Mouse (Mus musculus): ENCODE measurements around the gene Eya3. TPM values are rescaled to one million over a fixed set of nuclear protein-coding genes. Genes with fewer than 3 reads are reported as not detected.

The Eya3 gene
- polyA plus RNA-seq, 1 experiment from 2014 or later = 17.6 TPM

DNA sequence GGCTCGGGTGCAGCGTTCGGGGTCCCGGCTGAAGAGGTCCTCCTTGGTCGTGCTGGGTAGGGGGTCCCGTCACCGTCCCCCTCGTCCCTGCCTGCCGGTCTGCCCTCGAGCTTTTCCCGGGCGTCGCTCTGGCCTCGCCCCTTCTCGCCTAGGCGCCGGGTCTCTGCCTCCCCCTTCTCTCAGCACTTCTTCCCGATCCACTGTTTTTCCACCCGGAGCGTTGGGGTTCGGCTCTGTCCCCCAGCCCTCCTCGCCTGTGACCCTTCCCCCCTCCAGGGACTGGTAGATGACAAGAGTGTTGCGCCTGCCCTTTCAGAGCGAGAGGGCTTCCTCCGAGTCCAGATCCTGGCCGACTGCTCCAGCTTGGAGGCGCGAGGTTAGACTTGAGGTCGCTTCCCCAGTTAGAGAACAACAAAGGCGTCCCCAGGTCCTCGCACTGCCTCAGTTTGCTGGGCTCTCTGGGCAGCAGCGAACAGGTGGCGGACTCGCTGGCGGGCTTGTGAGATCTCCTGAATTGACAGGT is 465 bp downstream of the Eya3 start:
- ATAC-seq = peak; percentile 60
- H3K27me3 ChIP-seq = no peaks in the 10 kb centered on the region
- no peak for TF ChIP-seq CTCF (IDR thresholded peaks at IDR 0.05)
- in situ Hi-C loops (cut with MboI; ENCODE audit: low pct_unique_long_range_greater_than_20kb) = loop anchor here (5.0 kb wide), 1 partner anchor 92 kb away; no protein-coding TSS in a partner anchor
- CTCF ChIA-PET = no interaction called here
- no peak for DNase-seq (ENCODE audit: low read depth, low spot score)
- POLR2A ChIA-PET = no interaction called here

DNA sequence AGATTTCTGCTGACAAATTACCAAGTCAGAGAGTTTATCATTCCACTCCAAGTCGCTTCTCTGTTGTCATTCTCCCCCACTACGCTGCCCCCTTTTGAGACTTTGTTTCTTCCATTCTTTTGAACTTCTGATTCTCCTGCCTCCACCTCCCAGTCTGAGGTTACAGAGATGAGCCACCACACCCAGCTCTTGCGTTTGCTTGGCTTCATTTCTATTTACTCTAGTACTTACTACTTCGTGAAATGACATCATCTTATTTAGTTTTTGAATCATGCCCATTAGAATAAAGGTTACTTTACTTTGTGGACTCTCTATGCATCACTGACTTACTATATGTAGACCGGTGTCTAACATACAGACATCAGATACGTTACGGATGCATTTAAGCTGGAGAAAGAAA is 8.7 kb downstream of the Eya3 start:
- TF ChIP-seq CTCF (IDR thresholded peaks at IDR 0.05) = no peak
- ATAC-seq = no peak
- DNase-seq (ENCODE audit: low read depth, low spot score) = no peak
- ChIA-PET CTCF (no interaction called here), POLR2A (no interaction called here)
- in situ Hi-C loops (cut with MboI; ENCODE audit: low pct_unique_long_range_greater_than_20kb) = no loop called here
- no peaks in the 10 kb centered on the region for H3K27me3 ChIP-seq

DNA sequence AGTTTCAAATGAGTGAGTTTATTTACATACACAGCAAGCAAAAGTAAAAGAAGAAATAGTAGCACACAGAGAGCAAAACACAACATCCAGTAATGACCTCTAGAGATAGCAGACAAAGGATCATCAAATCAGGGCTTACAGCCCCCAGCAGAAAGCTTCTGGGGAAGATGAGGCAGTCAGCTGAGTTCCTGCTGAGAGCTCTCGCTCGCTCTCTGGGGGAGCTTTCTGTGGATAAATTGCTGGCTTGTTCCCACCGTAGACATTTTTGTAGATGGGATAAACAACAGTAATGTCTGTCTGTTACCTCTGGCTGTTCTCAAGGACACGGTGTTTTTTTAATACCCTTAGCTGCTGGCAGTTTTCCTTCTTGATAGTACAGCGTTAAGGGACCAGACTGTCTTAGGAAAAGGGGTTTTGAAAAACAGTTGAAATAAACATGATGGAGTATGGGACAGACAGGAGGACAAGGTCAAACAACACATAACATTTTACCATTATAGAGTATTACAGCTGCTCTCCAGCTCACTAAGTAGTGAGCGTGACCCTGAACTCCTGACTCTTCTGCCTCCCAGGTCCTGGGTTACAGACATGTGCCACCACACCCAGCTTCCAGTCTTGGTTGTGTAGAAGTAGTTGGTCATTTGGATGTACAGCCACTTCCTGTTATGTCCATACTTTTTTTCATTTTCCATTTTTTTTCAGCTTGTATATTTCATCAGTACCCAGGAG is 10.6 kb downstream of the Eya3 start:
- CTCF ChIA-PET = no interaction called here
- POLR2A ChIA-PET = no interaction called here
- in situ Hi-C loops (cut with MboI; ENCODE audit: low pct_unique_long_range_greater_than_20kb) = no loop called here
- ATAC-seq (no peak), DNase-seq (ENCODE audit: low read depth, low spot score) (no peak)
- no peaks in the 10 kb centered on the region for H3K27me3 ChIP-seq
- no peak for TF ChIP-seq CTCF (IDR thresholded peaks at IDR 0.05)

DNA sequence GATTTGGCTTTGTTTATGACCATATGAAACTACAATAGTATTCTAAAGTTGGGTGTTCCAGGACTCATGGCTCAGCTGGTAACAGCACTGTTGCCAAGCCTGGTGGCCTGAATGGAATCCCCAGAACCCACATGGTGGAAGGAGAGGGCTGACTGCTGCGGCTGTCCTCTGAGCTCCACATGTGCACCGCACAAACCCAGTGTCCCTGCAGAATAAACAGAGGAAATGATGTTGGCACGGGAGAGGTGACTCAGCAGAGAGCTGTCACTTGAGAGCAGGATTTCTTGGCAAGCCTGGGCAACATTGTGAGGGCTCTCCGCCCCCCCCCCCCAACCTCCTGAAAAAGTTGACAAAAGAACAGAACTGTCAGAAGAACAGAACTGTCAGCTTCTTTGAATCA is 14.1 kb downstream of the Eya3 start:
- ChIA-PET POLR2A (interaction anchor here (1.3 kb wide), 1 partner anchor 395 kb away, joined by 3 read pairs; no protein-coding TSS in a partner anchor), CTCF (interaction anchor here (1.8 to 3.2 kb wide), 2 partner anchors 16 to 25 kb away, joined by 6 to 10 read pairs; no protein-coding TSS in a partner anchor)
- TF ChIP-seq CTCF (IDR thresholded peaks at IDR 0.05) = no peak
- H3K27me3 ChIP-seq = no peaks in the 10 kb centered on the region
- in situ Hi-C loops (cut with MboI; ENCODE audit: low pct_unique_long_range_greater_than_20kb) = no loop called here
- ATAC-seq = peak; percentile 57
- no peak for DNase-seq (ENCODE audit: low read depth, low spot score)

DNA sequence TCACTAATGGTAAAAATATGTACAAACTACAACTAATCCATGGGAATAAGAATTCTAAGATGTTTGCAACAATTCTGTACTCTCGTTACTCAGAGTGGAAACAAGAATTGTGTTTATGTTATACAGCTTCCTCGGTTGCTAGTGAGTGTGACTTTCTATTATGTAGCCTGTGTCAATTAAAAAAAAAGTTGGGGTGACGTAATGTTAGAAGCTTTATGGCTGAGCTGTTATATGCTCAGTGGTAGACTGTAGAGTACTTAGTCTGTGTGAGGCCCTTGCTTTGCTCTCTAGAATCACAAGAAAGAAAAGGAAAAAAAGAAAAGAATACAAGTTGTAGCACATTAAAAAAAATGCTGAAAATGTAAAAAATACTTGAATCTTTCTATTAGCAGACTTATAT is 15.0 kb downstream of the Eya3 start:
- no peaks in the 10 kb centered on the region for H3K27me3 ChIP-seq
- in situ Hi-C loops (cut with MboI; ENCODE audit: low pct_unique_long_range_greater_than_20kb) = no loop called here
- no peak for ATAC-seq
- TF ChIP-seq CTCF (IDR thresholded peaks at IDR 0.05) = no peak
- ChIA-PET POLR2A (interaction anchor here (1.3 kb wide), 1 partner anchor 394 kb away, joined by 3 read pairs; no protein-coding TSS in a partner anchor), CTCF (interaction anchor here (3.2 kb wide), 1 partner anchor 15 kb away, joined by 10 read pairs; no protein-coding TSS in a partner anchor)
- no peak for DNase-seq (ENCODE audit: low read depth, low spot score)

DNA sequence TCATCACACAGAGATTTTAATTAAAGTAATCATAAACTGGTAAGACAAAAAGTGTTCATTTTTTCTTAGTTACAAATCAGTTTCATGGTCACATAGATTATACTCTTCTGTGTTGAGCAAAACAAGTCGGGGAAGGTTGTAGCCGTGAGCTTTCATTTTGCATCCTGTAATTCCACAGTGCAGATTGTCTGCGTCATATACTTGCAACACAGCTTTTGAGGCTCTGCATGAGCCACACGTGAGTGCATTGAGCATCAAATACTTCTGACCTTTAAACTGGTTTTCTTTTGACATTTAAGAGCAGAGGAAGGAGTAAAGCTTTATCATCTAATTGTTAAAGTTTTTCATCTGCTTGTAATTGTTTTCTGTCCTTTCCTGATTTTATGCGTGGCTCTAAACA is 16.5 kb downstream of the Eya3 start:
- no peak for DNase-seq (ENCODE audit: low read depth, low spot score)
- no peaks in the 10 kb centered on the region for H3K27me3 ChIP-seq
- in situ Hi-C loops (cut with MboI; ENCODE audit: low pct_unique_long_range_greater_than_20kb) = no loop called here
- CTCF ChIA-PET = interaction anchor here (3.2 kb wide), 1 partner anchor 14 kb away, joined by 10 read pairs; no protein-coding TSS in a partner anchor
- no peak for ATAC-seq
- POLR2A ChIA-PET = no interaction called here
- TF ChIP-seq CTCF (IDR thresholded peaks at IDR 0.05) = no peak

DNA sequence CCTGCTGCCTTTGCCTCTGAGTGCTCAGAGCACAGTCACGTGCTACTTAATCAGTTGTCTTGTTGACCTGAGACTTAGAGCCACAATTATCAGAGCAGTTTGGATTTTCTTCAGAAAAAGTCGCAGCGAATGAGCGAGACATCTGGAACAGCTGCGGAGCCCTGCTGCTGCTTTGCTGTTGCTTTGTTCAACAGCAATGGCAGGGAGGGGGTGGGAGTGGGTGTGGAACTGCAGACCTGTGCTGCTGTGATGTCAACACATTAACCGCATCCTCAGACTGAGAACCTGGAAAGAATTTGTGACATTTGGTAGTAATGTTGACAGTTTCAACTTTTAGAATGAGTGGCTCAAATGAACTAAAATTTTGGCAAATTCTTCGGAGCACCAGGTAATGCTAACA is 20.3 kb downstream of the Eya3 start:
- CTCF ChIA-PET = no interaction called here
- POLR2A ChIA-PET = no interaction called here
- in situ Hi-C loops (cut with MboI; ENCODE audit: low pct_unique_long_range_greater_than_20kb) = no loop called here
- no peak for TF ChIP-seq CTCF (IDR thresholded peaks at IDR 0.05)
- H3K27me3 ChIP-seq = no peaks in the 10 kb centered on the region
- ATAC-seq = no peak
- no peak for DNase-seq (ENCODE audit: low read depth, low spot score)

DNA sequence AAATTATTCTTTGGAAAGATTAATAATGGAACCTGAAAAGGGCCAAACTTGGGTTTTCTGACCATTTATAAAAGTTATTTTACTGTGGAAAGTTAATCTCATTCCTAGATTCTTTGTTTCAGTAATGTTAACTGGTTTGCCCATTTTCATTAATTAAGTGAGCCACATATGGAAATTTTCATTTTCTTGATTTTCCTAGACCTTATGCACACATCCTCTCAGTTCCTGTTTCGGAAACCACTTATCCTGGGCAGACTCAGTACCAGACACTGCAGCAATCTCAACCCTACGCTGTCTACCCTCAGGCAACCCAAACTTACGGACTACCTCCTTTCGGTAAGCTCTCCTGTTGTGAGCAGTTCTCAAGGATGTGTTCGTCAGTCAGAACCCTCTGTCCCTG is 33.9 kb downstream of the Eya3 start:
- in situ Hi-C loops (cut with MboI; ENCODE audit: low pct_unique_long_range_greater_than_20kb) = no loop called here
- no peak for ATAC-seq
- POLR2A ChIA-PET = no interaction called here
- CTCF ChIA-PET = no interaction called here
- TF ChIP-seq CTCF (IDR thresholded peaks at IDR 0.05) = no peak
- no peak for DNase-seq (ENCODE audit: low read depth, low spot score)
- H3K27me3 ChIP-seq = no peaks in the 10 kb centered on the region

DNA sequence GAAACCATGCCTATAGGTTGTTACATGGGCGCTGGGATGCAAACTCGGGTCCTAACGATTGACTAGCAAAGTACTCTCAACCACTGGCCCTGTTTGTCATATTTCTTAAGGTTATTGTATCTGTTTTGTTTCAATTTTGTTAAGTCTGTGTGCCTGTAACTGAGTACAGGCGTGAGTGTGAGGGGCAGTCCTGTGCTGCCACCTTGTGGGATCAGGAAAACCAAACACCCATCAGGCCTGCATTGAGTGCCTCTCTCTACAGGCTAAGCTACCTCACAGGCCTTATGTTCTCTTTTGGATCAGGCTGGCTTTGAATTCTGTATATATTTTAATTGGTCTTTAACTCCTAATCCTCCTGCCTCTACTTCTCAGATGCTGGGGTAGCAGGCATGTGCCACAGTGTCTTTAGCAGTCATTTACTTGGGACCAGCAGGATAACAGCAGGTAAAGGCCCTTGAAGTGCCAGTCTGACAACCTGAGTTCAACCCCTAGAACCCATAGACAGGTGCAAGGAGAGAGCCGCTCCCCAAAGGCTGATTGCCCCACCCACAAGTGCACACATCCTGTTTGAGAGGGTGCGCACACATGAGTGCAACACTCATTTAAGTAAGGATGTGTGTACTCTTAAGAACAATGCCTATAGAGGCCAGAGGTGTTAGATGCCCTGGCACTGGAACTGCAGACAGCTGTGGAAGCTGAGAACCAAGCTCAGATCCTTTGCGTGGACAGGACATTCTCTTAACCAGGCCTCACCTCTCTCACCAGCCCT is 38.2 kb downstream of the Eya3 start:
- no peak for ATAC-seq
- ChIA-PET CTCF (interaction anchor here (0.7 to 1.2 kb wide), 3 partner anchors 9 to 48 kb away, joined by 3 to 7 read pairs (median 6); no protein-coding TSS in a partner anchor), POLR2A (no interaction called here)
- in situ Hi-C loops (cut with MboI; ENCODE audit: low pct_unique_long_range_greater_than_20kb) = no loop called here
- no peaks in the 10 kb centered on the region for H3K27me3 ChIP-seq
- peak; percentile 68 for TF ChIP-seq CTCF (IDR thresholded peaks at IDR 0.05)
- DNase-seq (ENCODE audit: low read depth, low spot score) = no peak

DNA sequence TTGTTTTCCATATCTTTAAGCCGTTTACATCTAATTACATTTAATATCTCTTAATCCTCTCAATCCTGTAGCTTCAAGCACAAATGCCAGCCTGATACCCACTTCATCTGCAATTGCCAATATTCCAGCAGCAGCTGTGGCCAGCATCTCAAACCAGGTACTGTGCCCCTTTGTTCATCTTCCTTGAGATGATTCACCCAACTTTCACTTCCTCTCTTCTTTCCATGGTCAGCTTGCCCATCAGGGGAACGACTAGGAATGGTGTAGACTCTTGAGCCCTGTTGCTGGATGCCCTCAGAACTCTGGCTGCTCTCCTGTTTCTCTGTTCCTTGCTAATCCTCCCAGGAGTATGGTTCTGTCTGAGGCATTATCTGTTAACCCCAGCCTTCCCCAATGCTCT is 50.8 kb downstream of the Eya3 start:
- in situ Hi-C loops (cut with MboI; ENCODE audit: low pct_unique_long_range_greater_than_20kb) = no loop called here
- ATAC-seq = no peak
- CTCF ChIA-PET = interaction anchor here (1.0 kb wide), 1 partner anchor 10 kb away, joined by 3 read pairs; no protein-coding TSS in a partner anchor
- H3K27me3 ChIP-seq = no peaks in the 10 kb centered on the region
- no peak for TF ChIP-seq CTCF (IDR thresholded peaks at IDR 0.05)
- POLR2A ChIA-PET = no interaction called here
- DNase-seq (ENCODE audit: low read depth, low spot score) = no peak

DNA sequence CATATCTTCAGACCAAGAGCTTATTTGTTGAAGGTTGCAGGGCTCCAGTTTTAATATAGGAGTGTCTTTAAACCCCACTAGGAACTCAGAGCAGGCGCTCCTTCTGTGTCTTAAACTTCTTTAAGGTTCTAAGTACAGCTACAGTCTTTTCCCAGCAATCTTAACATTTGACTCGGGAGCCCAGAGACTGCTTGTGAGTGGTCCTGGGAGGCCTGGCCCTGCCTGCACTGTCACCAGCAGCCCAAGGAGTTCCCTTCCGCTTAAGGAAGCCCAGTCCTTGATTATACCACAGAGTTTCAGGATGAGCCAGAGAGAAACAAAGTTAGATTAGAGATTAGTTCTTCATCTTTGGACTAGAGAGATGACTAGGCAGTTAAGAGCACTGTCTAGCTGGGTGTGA is 54.6 kb downstream of the Eya3 start:
- CTCF ChIA-PET = no interaction called here
- in situ Hi-C loops (cut with MboI; ENCODE audit: low pct_unique_long_range_greater_than_20kb) = no loop called here
- POLR2A ChIA-PET = no interaction called here
- DNase-seq (ENCODE audit: low read depth, low spot score) (no peak), ATAC-seq (no peak)
- TF ChIP-seq CTCF (IDR thresholded peaks at IDR 0.05) = no peak
- no peaks in the 10 kb centered on the region for H3K27me3 ChIP-seq
